8 mouse cellular contexts compared by ENCODE assay signal in the genomic region with DNA sequence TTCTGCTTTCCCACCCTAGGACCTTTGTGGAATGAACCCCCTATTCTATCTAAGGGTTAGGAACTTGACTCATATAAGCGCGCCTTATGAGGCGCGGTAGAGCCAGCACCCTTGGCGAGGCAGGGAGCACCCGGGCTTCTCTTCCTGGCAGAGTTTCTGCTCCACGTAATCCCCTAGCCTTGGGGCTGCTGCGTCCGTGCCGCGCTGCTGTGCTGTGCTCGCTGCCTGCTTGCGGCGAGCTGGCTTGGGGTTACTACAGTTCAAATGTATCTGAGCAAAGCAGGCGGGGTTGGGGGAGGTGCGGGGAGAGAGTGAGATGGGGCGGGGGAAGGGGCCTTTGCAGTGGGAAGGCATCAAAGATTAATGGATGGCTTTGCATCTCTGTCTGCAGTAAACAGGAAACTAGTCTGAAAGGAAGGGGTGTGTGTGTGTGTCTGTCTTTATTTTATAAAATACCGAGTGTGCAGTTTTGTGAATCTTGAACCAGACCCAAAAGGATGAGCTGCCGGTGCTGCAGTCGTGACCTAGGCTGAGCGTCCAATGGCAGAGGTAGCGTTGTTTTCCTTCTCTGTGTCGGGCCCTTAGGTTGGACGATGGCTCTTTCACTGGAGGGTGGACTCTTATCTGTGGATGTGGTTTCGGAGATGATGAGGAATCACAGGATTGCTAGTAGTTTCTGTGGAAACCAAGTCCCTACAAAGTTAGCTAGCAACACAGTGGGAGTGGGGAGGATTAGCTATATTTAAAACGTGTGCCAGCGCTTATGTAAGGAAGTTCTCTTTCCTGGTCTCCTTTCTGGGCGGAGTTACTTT. TPM values are rescaled to one million over a fixed set of nuclear protein-coding genes. Genes with fewer than 3 reads are reported as not detected.
DNase-seq lines count a peak whose midpoint lies in the region; ATAC-seq and TF ChIP-seq lines count a peak whose summit lies in the region.

No protein-coding gene starts in this region.

- peak overlapping the region; percentile 64 for H3K4me2 ChIP-seq in hindbrain, postnatal 0 days (ENCODE audit: low read depth, low read length)

- H3K9ac ChIP-seq in hindbrain, postnatal 0 days (replicated peaks; ENCODE audit: low read length) = peak overlapping the region; percentile 95

- peaks cover 13% of the 10 kb centered on the region; the same call in 1 of the 2 replicates for H3K4me1 ChIP-seq in hindbrain, postnatal 0 days (ENCODE audit: insufficient read depth, low read length)

- H3K9me3 ChIP-seq in hindbrain, postnatal 0 days (ENCODE audit: low read length) = no peaks in the 10 kb centered on the region

- intact Hi-C loops in gastrocnemius, adult 2 months (cut with DNase I) = loop anchor here (2.0 kb wide), 1 partner anchor 49 kb away; the partner anchor contains the start of gene Ublcp1

- 0 out of 2 replicates have a peak, but pooled peaks cover 4% of the 10 kb centered on the region for H3K36me3 ChIP-seq in hindbrain, postnatal 0 days (ENCODE audit: insufficient read depth, low read length)

- WGBS in hindbrain, postnatal 0 days = under 1% methylated on average over 28 of the region's 28 CpGs

- peak overlapping the region; percentile 93 for H3K27ac ChIP-seq in gastrocnemius, adult 2 months
- H3K27ac ChIP-seq in hindbrain, postnatal 0 days = peak overlapping the region; percentile 96

- ATAC-seq in common myeloid progenitor, adult 5-6 weeks (replicated peaks; ENCODE audit: low read depth, poor library complexity, severe bottlenecking) = peak; percentile 82
- peak; percentile 81 for ATAC-seq in hindbrain, postnatal 0 days
- peak; percentile 64 for ATAC-seq in megakaryocyte, adult 5-6 weeks (ENCODE audit: poor library complexity, severe bottlenecking)

- no peaks in the 10 kb centered on the region for H3K27me3 ChIP-seq in hindbrain, postnatal 0 days (ENCODE audit: insufficient read depth, low read length)

- peak; percentile 95 for DNase-seq in T-cell, adult 2 months (ENCODE audit: low spot score)
- peak; percentile 86 for DNase-seq in gastrocnemius, adult 2 months
- peak; percentile 82 for DNase-seq in hindbrain, postnatal 0 days (ENCODE audit: low spot score)
- peak; percentile 48 to 54 for DNase-seq in left cerebral cortex, adult 8-10 months (ENCODE audit: low spot score in 2 of 2)
- DNase-seq in right cerebral cortex, adult 2 months (ENCODE audit: low spot score in 2 of 2) = peak; percentile 60 to 64
- DNase-seq in urinary bladder, postnatal 10 days (ENCODE audit: low spot score) = peak; percentile 35

- no peak for TF ChIP-seq CTCF in gastrocnemius, adult 2 months (IDR thresholded peaks at IDR 0.05)
- no peak for TF ChIP-seq CTCF in hindbrain, postnatal 0 days (IDR thresholded peaks at IDR 0.05; ENCODE audit: low read depth)

- H3K4me3 ChIP-seq in gastrocnemius, adult 2 months = peak overlapping the region; percentile 98
- H3K4me3 ChIP-seq in hindbrain, postnatal 0 days (ENCODE audit: low read length) = peak overlapping the region; percentile 98

RNA-seq across cellular contexts. Expression of gene Rnf145, which starts 1.4 kb away (rescaled TPM):
- 29.1 and 42.5 TPM in 2 replicates for total RNA-seq in common myeloid progenitor, adult 5-6 weeks (2017)
- total RNA-seq in gastrocnemius, adult 2 months (2021) = 1 to 10 TPM; 6.0 to 7.3 TPM
- total RNA-seq in hindbrain, postnatal 0 days (2014; rRNA removed) = 108 and 122 TPM in 2 replicates
- 91.8 and 92.9 TPM in 2 replicates for polyA plus RNA-seq in hindbrain, postnatal 0 days (2015; fragmentation: Nextera tagmentation; extraction: Ambion mirVana)
- total RNA-seq in left cerebral cortex, adult 8-10 months (2022) = 100 to 1,000 TPM in 1 of 4 experiments, 10 to 100 TPM in 3; 88.8 to 104 (median 97.9) TPM
- total RNA-seq in megakaryocyte, adult 5-6 weeks (2015) = 15.9 and 17.3 TPM in 2 replicates
- 20.9 and 21.0 TPM in 2 replicates for total RNA-seq in megakaryocyte, adult 5-6 weeks (2017)

RNA-seq across cellular contexts. Expression of gene Ublcp1, which starts 49.9 kb away (rescaled TPM):
- total RNA-seq in common myeloid progenitor, adult 5-6 weeks (2017) = 17.4 and 30.9 TPM in 2 replicates
- 10 to 100 TPM; 24.6 to 30.2 TPM for total RNA-seq in gastrocnemius, adult 2 months (2021)
- total RNA-seq in hindbrain, postnatal 0 days (2014; rRNA removed) = 19.9 and 23.6 TPM in 2 replicates
- polyA plus RNA-seq in hindbrain, postnatal 0 days (2015; fragmentation: Nextera tagmentation; extraction: Ambion mirVana) = 48.8 and 50.4 TPM in 2 replicates
- 10 to 100 TPM; 41.4 to 67.4 (median 54.8) TPM for total RNA-seq in left cerebral cortex, adult 8-10 months (2022)
- 23.0 and 28.1 TPM in 2 replicates for total RNA-seq in megakaryocyte, adult 5-6 weeks (2015)
- total RNA-seq in megakaryocyte, adult 5-6 weeks (2017) = 23.8 and 27.0 TPM in 2 replicates

Comparison
In these comparisons a context has a peak if more than half of its experiments do, and no peak if none do; other contexts are left out.
1. Peak in every context shown above with its lines: DNase-seq, ATAC-seq, H3K4me3 ChIP-seq and H3K27ac ChIP-seq.
2. DNase-seq: peak in every context shown above with its lines; median percentile 95 in T-cell, adult 2 months; 86 in gastrocnemius, adult 2 months; 82 in hindbrain, postnatal 0 days; 62 in right cerebral cortex, adult 2 months; 51 in left cerebral cortex, adult 8-10 months; 35 in urinary bladder, postnatal 10 days.